Mouse (Mus musculus): ENCODE measurements around the gene Faf2. TPM values are rescaled to one million over a fixed set of nuclear protein-coding genes. Genes with fewer than 3 reads are reported as not detected.
A peak's percentile ranks its signal among the peaks of the same experiment; 100 is the strongest.

Faf2 gene
- polyA plus RNA-seq, 1 experiment from 2014 or later = 79.7 TPM

DNA sequence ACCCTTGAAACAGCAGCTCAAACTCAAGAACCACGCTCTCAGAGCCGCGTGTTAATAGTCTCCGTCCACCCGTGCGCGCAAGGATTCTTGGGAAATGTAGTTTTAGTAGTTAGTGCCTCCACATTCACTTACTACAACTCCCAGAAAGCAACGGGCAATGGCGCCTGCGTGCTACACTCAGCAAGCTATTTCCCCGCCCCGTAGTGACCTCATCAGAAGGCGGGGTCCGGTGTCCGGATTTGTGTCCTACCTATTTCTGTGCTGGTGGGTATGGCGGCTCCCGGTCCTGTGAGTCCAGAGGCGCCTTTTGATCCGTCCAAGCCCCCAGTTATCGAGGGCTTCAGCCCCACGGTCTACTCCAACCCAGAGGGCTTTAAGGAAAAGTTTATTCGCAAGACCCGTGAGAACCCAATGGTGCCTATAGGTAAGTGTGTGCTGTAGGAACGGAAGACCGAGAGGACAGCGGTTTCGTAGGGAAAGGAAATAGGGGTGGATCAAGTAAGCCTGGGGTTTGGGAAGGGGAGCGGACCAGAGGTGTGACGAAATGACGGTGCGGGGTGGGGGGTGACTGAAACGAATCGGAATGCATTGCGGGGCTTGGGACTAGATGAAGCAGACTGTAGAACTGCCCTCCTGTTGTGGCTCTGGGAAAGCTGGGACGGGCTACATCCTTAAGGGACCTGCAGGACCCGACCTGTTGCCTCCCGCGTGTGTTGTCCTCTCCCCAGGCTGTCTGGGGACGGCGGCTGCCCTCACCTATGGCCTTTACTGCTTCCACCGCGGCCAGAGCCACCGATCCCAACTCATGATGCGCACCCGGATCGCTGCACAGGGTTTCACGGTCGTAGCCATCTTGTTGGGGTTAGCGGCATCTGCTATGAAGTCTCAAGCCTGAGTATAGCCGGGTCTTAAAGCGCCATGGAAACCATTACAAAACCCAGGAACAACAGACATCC lies 31.3 kb upstream of the Faf2 start, which contains the start of the genes Nop16 and Higd2a:
Gene Nop16 (minus strand): TSS at position 95 of the 956 bp plus-strand sequence.
Gene Higd2a (plus strand): TSS at position 212 of the 956 bp plus-strand sequence.
- peak within 1 kb of the TSS; percentile 90 for H3K4me3 ChIP-seq (replicated peaks)
- H3K27me3 ChIP-seq = no peaks in the 10 kb centered on the region
- peak within 1 kb of the TSS; percentile 81 for H3K4me2 ChIP-seq (replicated peaks)
- H3K27ac ChIP-seq = peak within 1 kb of the TSS; percentile 91
- H3K9me3 ChIP-seq = no peaks in the 10 kb centered on the region
- peaks cover 28% of the 10 kb centered on the region for H3K4me1 ChIP-seq (replicated peaks)
- H3K36me3 ChIP-seq = peaks cover 25% of the 10 kb centered on the region
- WGBS = under 1% methylated on average over 51 of the region's 51 CpGs
- H3K9ac ChIP-seq (replicated peaks) = peak within 1 kb of the TSS; percentile 89
- ATAC-seq = peak; percentile 97

DNA sequence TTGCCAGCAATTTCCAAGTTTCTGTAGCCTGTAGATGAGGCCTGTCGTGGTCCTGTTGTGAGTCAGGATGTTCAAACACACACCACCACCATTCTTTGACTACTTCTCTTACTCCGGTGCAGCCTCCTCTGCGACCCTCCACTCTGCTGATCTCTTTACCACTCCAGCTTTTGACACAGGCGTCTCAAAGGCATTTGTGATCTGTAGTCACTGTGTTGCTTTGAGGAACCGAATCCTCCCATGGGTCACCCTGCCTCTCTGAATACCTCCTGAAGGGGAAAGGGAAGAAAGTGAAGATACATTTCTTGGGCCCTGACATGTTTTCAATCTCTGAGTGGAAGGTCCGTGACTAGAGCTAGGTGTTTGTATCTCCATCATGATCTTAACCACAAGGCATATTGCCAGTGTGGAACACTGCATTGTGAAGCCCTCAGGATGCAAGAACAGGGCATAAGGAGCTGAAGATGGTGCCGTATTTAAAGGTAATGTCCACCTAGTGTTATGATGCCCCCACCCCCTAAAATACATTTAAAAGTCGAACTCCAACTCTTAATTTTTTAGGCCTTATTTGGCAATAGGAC lies 29.7 kb upstream of the Faf2 start:
- Histone ChIP-seq H3K4me2 (replicated peaks) (peak overlapping the region; percentile 81), H3K4me3 (replicated peaks) (peak overlapping the region; percentile 90; the same call in 1 of the 2 replicates), H3K27me3 (no peaks in the 10 kb centered on the region), H3K9ac (replicated peaks) (no peak overlapping the region), H3K4me1 (replicated peaks) (peaks cover 28% of the 10 kb centered on the region), H3K9me3 (no peaks in the 10 kb centered on the region), H3K27ac (no peak overlapping the region), H3K36me3 (peaks cover 28% of the 10 kb centered on the region)
- ATAC-seq = no peak
- WGBS = 94% methylated on average over 8 of the region's 8 CpGs

DNA sequence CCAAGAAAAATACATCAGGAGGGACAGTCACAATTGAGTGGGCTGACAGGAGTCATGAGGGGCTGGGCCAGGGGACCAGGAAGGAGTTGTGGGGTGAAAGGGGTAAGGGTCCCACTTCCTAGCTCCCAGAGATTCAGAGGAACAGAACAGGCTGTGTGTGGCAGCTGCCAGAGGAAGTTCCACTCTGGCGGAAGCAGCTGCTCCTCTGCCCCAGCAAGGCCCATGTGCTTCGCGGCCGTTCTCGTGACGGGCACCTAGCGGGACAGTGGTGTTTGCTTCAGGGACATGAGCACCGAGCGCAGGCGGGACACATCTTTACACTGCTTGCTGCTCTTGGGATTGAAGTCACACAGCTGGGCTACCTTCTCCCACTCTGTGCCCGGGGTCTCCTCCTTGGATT lies 28.0 kb upstream of the Faf2 start:
- WGBS = 88% methylated on average over 11 of the region's 11 CpGs
- Histone ChIP-seq H3K4me1 (replicated peaks) (peaks cover 27% of the 10 kb centered on the region), H3K27ac (no peak overlapping the region), H3K9ac (replicated peaks) (no peak overlapping the region), H3K4me3 (replicated peaks) (no peak overlapping the region), H3K9me3 (no peaks in the 10 kb centered on the region), H3K4me2 (replicated peaks) (no peak overlapping the region), H3K36me3 (peaks cover 36% of the 10 kb centered on the region), H3K27me3 (no peaks in the 10 kb centered on the region)
- ATAC-seq = no peak

DNA sequence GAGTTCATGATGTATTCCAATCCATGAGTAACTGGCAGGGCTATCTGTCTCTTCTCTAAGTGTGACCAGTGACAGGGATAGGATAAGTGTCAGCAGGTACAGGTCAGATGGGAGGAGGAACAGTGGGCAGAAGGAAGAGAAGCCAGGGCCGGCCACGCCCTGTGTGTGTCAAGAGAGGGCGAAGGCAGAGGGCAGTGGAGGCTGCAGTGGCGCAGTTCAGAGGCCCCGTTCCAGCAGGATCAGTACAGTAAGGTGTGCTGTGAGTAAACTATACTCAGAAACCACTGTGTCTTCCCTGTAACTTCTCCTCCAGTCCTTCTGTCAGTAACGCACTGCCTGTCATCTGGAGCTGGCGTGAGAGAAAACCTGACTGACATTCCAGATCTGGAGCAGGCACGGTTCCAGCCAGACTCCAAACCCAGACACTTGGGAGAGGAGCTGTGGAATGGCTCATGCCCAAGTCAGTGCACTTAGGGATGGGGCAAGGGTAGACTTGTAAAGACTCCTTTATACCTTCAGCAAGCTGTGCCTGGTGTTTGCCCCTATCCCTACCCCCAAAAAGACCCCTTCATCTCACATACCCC lies 25.4 kb upstream of the Faf2 start:
- ATAC-seq = no peak
- Histone ChIP-seq H3K9ac (replicated peaks) (no peak overlapping the region), H3K4me3 (replicated peaks) (no peak overlapping the region), H3K4me2 (replicated peaks) (no peak overlapping the region), H3K36me3 (peaks cover 48% of the 10 kb centered on the region), H3K4me1 (replicated peaks) (peaks cover 11% of the 10 kb centered on the region), H3K27me3 (no peaks in the 10 kb centered on the region), H3K27ac (no peak overlapping the region), H3K9me3 (no peaks in the 10 kb centered on the region)
- 88% methylated on average over 8 of the region's 8 CpGs for WGBS

DNA sequence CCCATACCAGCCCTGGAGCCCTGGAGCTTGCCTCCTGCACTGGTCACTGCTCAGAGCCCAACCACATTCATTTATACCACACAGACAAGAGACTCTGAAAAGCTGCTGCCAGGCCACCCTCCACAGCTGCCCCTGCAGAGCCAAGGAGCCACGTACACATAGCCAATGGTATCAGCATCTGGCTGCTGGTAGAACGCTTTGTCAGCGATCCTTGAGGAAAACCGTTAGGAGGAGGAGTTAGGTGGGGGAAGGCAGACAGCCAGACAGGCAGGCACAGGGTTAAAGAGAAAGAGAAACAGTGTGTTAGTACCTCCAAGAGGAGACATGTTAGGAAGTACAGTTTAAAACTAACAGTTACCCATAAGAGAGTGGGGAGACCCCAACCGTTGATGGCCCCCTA lies 24.7 kb upstream of the Faf2 start:
- ATAC-seq = no peak
- 78% methylated on average over 5 of the region's 5 CpGs for WGBS
- Histone ChIP-seq H3K9ac (replicated peaks) (no peak overlapping the region), H3K36me3 (peaks cover 48% of the 10 kb centered on the region), H3K4me2 (replicated peaks) (no peak overlapping the region), H3K4me3 (replicated peaks) (no peak overlapping the region), H3K4me1 (replicated peaks) (peaks cover 4% of the 10 kb centered on the region; the same call in 1 of the 2 replicates), H3K27me3 (0 out of 2 replicates have a peak, but pooled peaks cover 3% of the 10 kb centered on the region), H3K27ac (no peak overlapping the region), H3K9me3 (no peaks in the 10 kb centered on the region)

DNA sequence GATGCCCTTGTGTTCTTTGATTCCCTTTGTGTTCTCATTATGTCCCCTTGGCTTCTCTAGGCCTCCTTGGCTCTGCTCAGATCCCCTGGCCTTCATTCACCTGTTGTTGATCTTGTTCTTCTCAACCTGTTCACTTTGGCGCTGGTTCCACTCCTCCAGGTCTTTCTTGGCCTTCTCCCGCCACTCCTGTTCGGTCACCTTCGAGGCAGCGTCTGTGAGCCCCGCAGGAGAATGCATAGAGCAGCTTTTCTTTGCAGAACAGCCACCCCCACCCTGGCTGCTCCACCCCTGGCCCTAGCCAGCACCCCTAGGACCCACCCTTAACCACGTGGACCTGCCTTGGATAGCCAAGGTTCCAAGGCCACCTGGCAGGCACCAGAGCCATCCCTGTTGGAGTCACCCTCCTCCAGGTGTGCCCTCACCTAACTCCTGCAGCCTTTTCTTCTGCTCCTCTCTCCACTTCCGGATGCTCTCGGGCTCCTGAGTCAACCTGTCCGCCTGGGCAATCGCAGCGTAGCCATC lies 22.9 kb upstream of the Faf2 start:
- 0 out of 2 replicates have a peak, but pooled peaks cover 7% of the 10 kb centered on the region for H3K27me3 ChIP-seq
- H3K4me3 ChIP-seq (replicated peaks) = no peak overlapping the region
- 89% methylated on average over 12 of the region's 12 CpGs for WGBS
- H3K4me2 ChIP-seq (replicated peaks) = no peak overlapping the region
- no peak for ATAC-seq
- peaks cover 9% of the 10 kb centered on the region for H3K4me1 ChIP-seq (replicated peaks)
- H3K9ac ChIP-seq (replicated peaks) = no peak overlapping the region
- no peaks in the 10 kb centered on the region for H3K9me3 ChIP-seq
- H3K27ac ChIP-seq = no peak overlapping the region
- H3K36me3 ChIP-seq = peaks cover 48% of the 10 kb centered on the region

DNA sequence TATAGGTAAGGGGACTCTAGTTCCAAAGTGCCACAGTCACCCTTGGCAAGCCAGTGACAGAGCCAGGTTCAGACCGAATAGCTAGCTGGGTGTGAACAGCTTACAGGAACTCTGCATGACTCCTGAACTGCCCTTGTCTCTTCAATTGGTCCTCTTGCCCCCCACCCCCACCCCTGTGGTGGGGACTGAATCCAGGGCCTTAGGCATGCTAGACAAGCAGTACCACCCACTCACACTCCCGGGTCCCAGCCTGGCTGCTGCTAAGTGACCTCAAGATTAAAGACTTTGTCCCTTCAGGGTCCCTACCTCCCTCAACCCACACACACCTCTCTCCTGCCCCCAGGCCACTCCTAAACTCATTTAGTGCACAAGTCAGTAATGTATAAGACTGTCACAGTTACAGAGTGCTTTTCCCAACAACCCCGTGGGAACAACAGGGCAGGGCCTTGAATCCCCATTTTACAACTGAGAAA lies 18.9 kb upstream of the Faf2 start:
- no peak overlapping the region for H3K27ac ChIP-seq
- no peaks in the 10 kb centered on the region for H3K9me3 ChIP-seq
- H3K4me3 ChIP-seq (replicated peaks) = no peak overlapping the region
- no peak overlapping the region for H3K9ac ChIP-seq (replicated peaks)
- H3K27me3 ChIP-seq = peaks cover 34% of the 10 kb centered on the region
- H3K4me1 ChIP-seq (replicated peaks) = peaks cover 11% of the 10 kb centered on the region
- ATAC-seq = no peak
- WGBS = 70% methylated on average over 3 of the region's 3 CpGs
- H3K4me2 ChIP-seq (replicated peaks) = no peak overlapping the region
- H3K36me3 ChIP-seq = peaks cover 33% of the 10 kb centered on the region

DNA sequence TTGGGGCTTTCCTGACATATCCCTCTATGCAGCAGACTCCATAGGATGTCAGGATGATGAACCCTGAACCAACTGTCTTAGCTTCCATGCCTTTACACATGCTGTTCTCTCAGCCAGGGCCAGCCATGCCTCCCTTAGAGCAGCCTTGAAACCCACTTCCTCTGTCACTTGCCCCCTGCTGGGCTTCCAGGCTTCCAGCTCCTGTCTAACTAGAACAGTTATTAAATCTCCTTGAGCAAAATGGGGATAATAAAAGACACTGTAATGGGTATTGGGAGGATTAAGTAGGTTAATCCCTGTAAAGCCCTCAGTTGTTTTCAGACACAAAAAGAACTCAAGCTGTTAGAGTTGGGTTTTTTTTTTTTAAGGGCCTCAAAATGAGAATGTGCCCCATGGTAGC lies 18.1 kb upstream of the Faf2 start:
- no peak for ATAC-seq
- peaks cover 34% of the 10 kb centered on the region for H3K27me3 ChIP-seq
- no peak overlapping the region for H3K4me2 ChIP-seq (replicated peaks)
- no peaks in the 10 kb centered on the region for H3K9me3 ChIP-seq
- H3K36me3 ChIP-seq = peaks cover 25% of the 10 kb centered on the region
- no peak overlapping the region for H3K4me3 ChIP-seq (replicated peaks)
- no peak overlapping the region for H3K27ac ChIP-seq
- peaks cover 17% of the 10 kb centered on the region for H3K4me1 ChIP-seq (replicated peaks)
- H3K9ac ChIP-seq (replicated peaks) = 0 out of 2 replicates have a peak overlapping the region, but pooled peaks have one; percentile 23

DNA sequence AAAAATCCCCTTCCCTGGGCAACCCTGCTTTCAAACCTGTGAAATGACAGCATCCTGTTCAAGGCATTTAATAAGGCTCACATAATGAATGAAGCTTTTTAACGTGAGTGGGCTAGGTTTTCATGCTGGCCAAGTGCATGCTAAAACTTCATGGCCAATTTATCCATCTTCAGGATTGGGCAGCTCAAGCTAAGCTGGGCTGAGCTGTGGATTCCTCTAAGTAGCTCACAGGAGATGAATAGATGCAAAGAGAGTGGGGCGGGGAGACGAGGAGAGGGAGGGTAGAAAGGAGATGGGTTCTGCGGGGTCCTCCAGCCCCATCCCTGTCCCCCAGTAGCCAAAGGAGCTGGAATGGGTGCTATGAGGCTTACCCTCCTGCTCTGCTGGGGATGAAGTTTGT lies 17.4 kb upstream of the Faf2 start:
- H3K27me3 ChIP-seq = peaks cover 34% of the 10 kb centered on the region
- H3K36me3 ChIP-seq = peaks cover 17% of the 10 kb centered on the region; the same call in 1 of the 2 replicates
- no peak overlapping the region for H3K4me2 ChIP-seq (replicated peaks)
- H3K4me1 ChIP-seq (replicated peaks) = peaks cover 24% of the 10 kb centered on the region
- no peak overlapping the region for H3K9ac ChIP-seq (replicated peaks)
- no peak overlapping the region for H3K4me3 ChIP-seq (replicated peaks)
- H3K27ac ChIP-seq = no peak overlapping the region
- ATAC-seq = no peak
- H3K9me3 ChIP-seq = no peaks in the 10 kb centered on the region
- 24% methylated on average over 4 of the region's 4 CpGs for WGBS

DNA sequence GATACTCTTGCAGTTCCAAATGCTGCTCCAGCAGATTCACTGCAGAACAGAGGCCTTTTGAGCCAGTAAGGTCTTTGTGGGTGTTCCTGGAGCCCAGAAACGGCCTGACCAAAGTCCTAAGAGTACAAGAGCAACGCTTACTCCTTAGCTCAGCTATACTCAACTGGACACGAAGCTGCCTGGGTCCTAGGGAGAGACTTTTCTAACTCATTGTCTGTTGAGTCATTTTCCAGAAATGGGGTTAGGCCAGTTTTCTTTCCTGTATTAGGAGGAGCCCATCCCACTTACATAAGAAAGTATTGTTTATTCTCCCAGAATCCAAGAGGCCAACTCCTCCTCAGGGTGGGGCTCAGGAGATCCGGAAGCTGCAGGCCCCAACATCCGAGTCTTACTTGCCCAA lies 16.2 kb upstream of the Faf2 start:
- ATAC-seq = no peak
- H3K9me3 ChIP-seq = no peaks in the 10 kb centered on the region
- H3K4me2 ChIP-seq (replicated peaks) = no peak overlapping the region
- no peak overlapping the region for H3K9ac ChIP-seq (replicated peaks)
- H3K4me3 ChIP-seq (replicated peaks) = no peak overlapping the region
- 82% methylated on average over 5 of the region's 5 CpGs for WGBS
- H3K4me1 ChIP-seq (replicated peaks) = peaks cover 31% of the 10 kb centered on the region
- H3K36me3 ChIP-seq = peaks cover 12% of the 10 kb centered on the region; the same call in 1 of the 2 replicates
- H3K27ac ChIP-seq = no peak overlapping the region
- peaks cover 34% of the 10 kb centered on the region for H3K27me3 ChIP-seq

DNA sequence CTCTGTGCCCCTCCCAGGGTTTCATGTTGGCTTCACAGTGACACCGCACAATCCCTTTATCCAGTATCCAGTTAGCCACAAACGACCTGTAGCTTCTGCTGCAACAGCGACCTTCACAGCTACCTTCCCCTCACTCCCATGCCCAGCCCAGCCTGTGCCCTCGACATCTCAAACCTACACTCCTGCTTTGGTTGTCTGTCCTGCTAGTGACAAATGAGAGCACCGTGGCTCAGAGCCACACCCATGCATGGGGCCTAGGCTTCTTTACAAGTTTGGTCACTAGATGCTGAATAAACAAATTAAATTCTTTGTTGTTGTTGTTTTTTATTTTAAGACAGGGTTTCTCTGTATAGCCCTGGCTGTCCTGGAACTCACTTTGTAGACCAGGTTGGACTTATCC lies 14.4 kb upstream of the Faf2 start:
- H3K27ac ChIP-seq = no peak overlapping the region
- peaks cover 31% of the 10 kb centered on the region for H3K27me3 ChIP-seq
- WGBS = 76% methylated on average over 5 of the region's 5 CpGs
- no peak overlapping the region for H3K4me2 ChIP-seq (replicated peaks)
- no peak overlapping the region for H3K4me3 ChIP-seq (replicated peaks)
- no peak overlapping the region for H3K9ac ChIP-seq (replicated peaks)
- peaks cover 43% of the 10 kb centered on the region for H3K4me1 ChIP-seq (replicated peaks)
- no peaks in the 10 kb centered on the region for H3K9me3 ChIP-seq
- ATAC-seq = no peak
- H3K36me3 ChIP-seq = peaks cover 12% of the 10 kb centered on the region; the same call in 1 of the 2 replicates

Measured in midbrain, embryonic 13.5 days (tissue).